Mouse (Mus musculus): ENCODE measurements at regions not wholly inside any gene's neighbourhood (a gene's known extent, or its start where the extent isn't known, plus 50 kb on each side); places are given as distances from the start of the nearest gene placed in this dataset.

- in situ Hi-C loops (cut with MboI, MseI): loop anchor here in 1 of 2 experiments (5.0 kb wide), 1 partner anchor 399 kb away; no protein-coding TSS in a partner anchor
Observed at GRCm38 (mm10) chr1:138343451-138343850, 69.9 kb downstream of the Atp6v1g3 start.

GRCm38 (mm10) chr1:138344920-138345319 is 71.4 kb downstream of the Atp6v1g3 start:
- in situ Hi-C loops (cut with MboI, MseI): loop anchor here in 1 of 2 experiments (5.0 kb wide), 1 partner anchor 397 kb away; no protein-coding TSS in a partner anchor

GRCm38 (mm10) chr1:138345992-138346391 is 72.5 kb downstream of the Atp6v1g3 start:
- in situ Hi-C loops (cut with MboI, MseI): no loop called here

- in situ Hi-C loops (cut with MboI, MseI): no loop called here
Observed at GRCm38 (mm10) chr1:138346904-138347303, 73.4 kb downstream of the Atp6v1g3 start.

GRCm38 (mm10) chr1:138348447-138348846 is 74.9 kb downstream of the Atp6v1g3 start:
- in situ Hi-C loops (cut with MboI, MseI): no loop called here

GRCm38 (mm10) chr1:138349099-138349498 is 75.6 kb downstream of the Atp6v1g3 start:
- in situ Hi-C loops (cut with MboI, MseI): no loop called here

GRCm38 (mm10) chr1:138356407-138356806 is 82.9 kb downstream of the Atp6v1g3 start:
- in situ Hi-C loops (cut with MboI, MseI): no loop called here

- in situ Hi-C loops (cut with MboI, MseI): no loop called here
Observed at GRCm38 (mm10) chr1:138362684-138363472, 89.3 kb downstream of the Atp6v1g3 start.

GRCm38 (mm10) chr1:138369953-138370482 is 96.5 kb downstream of the Atp6v1g3 start:
- in situ Hi-C loops (cut with MboI, MseI): no loop called here

GRCm38 (mm10) chr1:138371474-138371873 is 97.9 kb downstream of the Atp6v1g3 start:
- in situ Hi-C loops (cut with MboI, MseI): no loop called here

- in situ Hi-C loops (cut with MboI, MseI): loop anchor here in 1 of 2 experiments (25.0 kb wide), 1 partner anchor 697 kb away; no protein-coding TSS in a partner anchor
Observed at GRCm38 (mm10) chr1:138384146-138384545, 110.6 kb downstream of the Atp6v1g3 start.

- in situ Hi-C loops (cut with MboI, MseI): loop anchor here in 1 of 2 experiments (25.0 kb wide), 1 partner anchor 698 kb away; no protein-coding TSS in a partner anchor
Observed at GRCm38 (mm10) chr1:138385156-138385841, 111.8 kb downstream of the Atp6v1g3 start.

- in situ Hi-C loops (cut with MboI, MseI): loop anchor here in 1 of 2 experiments (25.0 kb wide), 1 partner anchor 699 kb away; no protein-coding TSS in a partner anchor
Observed at GRCm38 (mm10) chr1:138386001-138386400, 112.5 kb downstream of the Atp6v1g3 start.

- in situ Hi-C loops (cut with MboI, MseI): loop anchor here in 1 of 2 experiments (25.0 kb wide), 1 partner anchor 701 kb away; no protein-coding TSS in a partner anchor
Observed at GRCm38 (mm10) chr1:138388634-138389033, 115.1 kb downstream of the Atp6v1g3 start.

GRCm38 (mm10) chr1:138389676-138390075 is 116.1 kb downstream of the Atp6v1g3 start:
- in situ Hi-C loops (cut with MboI, MseI): loop anchor here in 1 of 2 experiments (10.0 to 25.0 kb wide), 2 partner anchors 702 to 1035 kb away; no protein-coding TSS in a partner anchor

GRCm38 (mm10) chr1:138418610-138419009 is 145.1 kb downstream of the Atp6v1g3 start:
- in situ Hi-C loops (cut with MboI, MseI): no loop called here

GRCm38 (mm10) chr1:138427416-138427815 is 153.9 kb downstream of the Atp6v1g3 start:
- in situ Hi-C loops (cut with MboI, MseI): no loop called here
